Mouse (Mus musculus) heart, embryonic 11.5 days (tissue): ENCODE measurements around the gene Ifi214. TPM values are rescaled to one million over a fixed set of nuclear protein-coding genes. Genes with fewer than 3 reads are reported as not detected.
"Not testable (repeated sequence)": the region's sequence is repeated elsewhere in the genome, so short reads cannot be mapped to it uniquely, and the experiment has no call there.

Source experiments
- ATAC-seq: fragments of 200-750 bp; cut with Nextera tagmentation; replicated peaks from 2 replicates; pipeline ENCODE4 v1.8.0; 2017; ENCODE audit warnings: moderate library complexity; ENCODE audit not compliant: insufficient number of reproducible peaks, low FRiP score, low TSS enrichment
- H3K27ac ChIP-seq: fragments of 300-500 bp; sonication (generic); 2 replicates; pipeline ENCODE4 v1.5.1; 2014; ENCODE audit warnings: mild to moderate bottlenecking, low read depth, low read length
- H3K27me3 ChIP-seq: fragments of 300-500 bp; sonication (generic); 2 replicates; pipeline ENCODE4 v1.6.1; 2014; ENCODE audit warnings: mild to moderate bottlenecking, low read length, mixed read lengths; ENCODE audit not compliant: control insufficient read depth, insufficient read depth
- H3K36me3 ChIP-seq: fragments of 300-500 bp; sonication (generic); 2 replicates; pipeline ENCODE4 v1.6.1; 2014; ENCODE audit warnings: mild to moderate bottlenecking, low read length, moderate library complexity, mixed read lengths; ENCODE audit not compliant: control insufficient read depth, insufficient read depth
- H3K4me1 ChIP-seq: fragments of 300-500 bp; sonication (generic); 2 replicates; pipeline ENCODE4 v1.6.1; 2014; ENCODE audit warnings: low read length; ENCODE audit not compliant: control insufficient read depth, insufficient read depth
- H3K4me2 ChIP-seq: fragments of 300-500 bp; sonication (generic); 2 replicates; pipeline ENCODE4 v1.6.1; 2014; ENCODE audit warnings: mild to moderate bottlenecking, moderate library complexity
- H3K4me3 ChIP-seq: fragments of 300-500 bp; sonication (generic); 2 replicates; pipeline ENCODE4 v1.5.1; 2014; ENCODE audit warnings: low read depth, low read length
- H3K9ac ChIP-seq: fragments of 300-500 bp; sonication (generic); 2 replicates; pipeline ENCODE4 v1.6.1; 2014; ENCODE audit warnings: mild to moderate bottlenecking, low read depth, low read length, moderate library complexity
- H3K9me3 ChIP-seq: fragments of 300-500 bp; sonication (generic); replicated peaks from 2 replicates; pipeline ENCODE4 v1.6.1; 2016; ENCODE audit warnings: low read length; ENCODE audit not compliant: control insufficient read depth
- WGBS: fragments of 180-500 bp; shearing (Covaris S2); extraction: QIAGEN DNeasy Blood & Tissue Kit; methylation state at CpG from one replicate; pipeline ENCODE4 v1.1.7; 2014; ENCODE audit not compliant: insufficient replicate concordance; 5-methylcytosine and 5-hydroxymethylcytosine counted together
- polyA plus RNA-seq: library from polyadenylated mRNA; unstranded; fragments of >200 nt; fragmentation: Nextera tagmentation; extraction: Ambion mirVana; gene quantifications from 2 replicates; pipeline ENCODE4 v1.2.1, GENCODE M21; 2014

Ifi214 gene
- not detected in 2 replicates for polyA plus RNA-seq

- ATAC-seq, H3K4me1 ChIP-seq, H3K9me3 ChIP-seq, H3K36me3 ChIP-seq, H3K27me3 ChIP-seq, H3K4me3 ChIP-seq, H3K4me2 ChIP-seq, H3K27ac ChIP-seq, H3K9ac ChIP-seq: not testable (repeated sequence)
- WGBS, result 90% methylated on average over 3 of the region's 3 CpGs
These were observed at the start of gene Ifi214 for GRCm38 (mm10) chr1:173535791-173536190. Ifi214 (minus strand) TSS chr1:173535957.

- Histone ChIP-seq H3K4me1 (no peaks in the 10 kb centered on the region), H3K27me3 (no peaks in the 10 kb centered on the region), H3K9me3 (peaks cover 16% of the 10 kb centered on the region), H3K27ac (no peak overlapping the region), H3K36me3 (no peaks in the 10 kb centered on the region), H3K4me3 (no peak overlapping the region), H3K9ac (no peak overlapping the region), H3K4me2 (no peak overlapping the region)
- 86% methylated on average over 26 of the region's 26 CpGs for WGBS
- no peak for ATAC-seq
These were observed 44.3 kb upstream of the Ifi214 start for GRCm38 (mm10) chr1:173579921-173580585.

GRCm38 (mm10) chr1:173579079-173579478, 43.3 kb upstream of the Ifi214 start:
- no peak overlapping the region for H3K4me2 ChIP-seq
- no peak overlapping the region for H3K27ac ChIP-seq
- no peaks in the 10 kb centered on the region for H3K27me3 ChIP-seq
- no peaks in the 10 kb centered on the region for H3K36me3 ChIP-seq
- H3K4me3 ChIP-seq, result no peak overlapping the region
- 89% methylated on average over 9 of the region's 9 CpGs for WGBS
- H3K9me3 ChIP-seq, result peaks cover 16% of the 10 kb centered on the region
- ATAC-seq, result no peak
- no peaks in the 10 kb centered on the region for H3K4me1 ChIP-seq
- H3K9ac ChIP-seq, result no peak overlapping the region

- WGBS, result 76% methylated on average over 5 of the region's 5 CpGs
- H3K4me3 ChIP-seq, H3K9me3 ChIP-seq: not testable (repeated sequence)
These were observed 14.8 kb upstream of the Ifi214 start for GRCm38 (mm10) chr1:173550491-173551050.

GRCm38 (mm10) chr1:173548798-173549197, 13.0 kb upstream of the Ifi214 start:
- H3K4me1 ChIP-seq, H3K9ac ChIP-seq, H3K27ac ChIP-seq, H3K4me3 ChIP-seq, H3K36me3 ChIP-seq, H3K9me3 ChIP-seq, H3K4me2 ChIP-seq, ATAC-seq, H3K27me3 ChIP-seq: not testable (repeated sequence)
- 77% methylated on average over 3 of the region's 3 CpGs for WGBS

More at GRCm38 (mm10) chr1:173550491-173551050, 14.8 kb upstream of the Ifi214 start:
- not testable (repeated sequence) for H3K4me2 ChIP-seq, ATAC-seq, H3K27me3 ChIP-seq, H3K9ac ChIP-seq, H3K4me1 ChIP-seq, H3K27ac ChIP-seq, H3K36me3 ChIP-seq

GRCm38 (mm10) chr1:173521452-173521851, 14.3 kb downstream of the Ifi214 start:
- Histone ChIP-seq H3K4me3 (no peak overlapping the region), H3K4me2 (no peak overlapping the region), H3K9ac (no peak overlapping the region), H3K4me1 (no peaks in the 10 kb centered on the region), H3K9me3 (no peaks in the 10 kb centered on the region), H3K27me3 (no peaks in the 10 kb centered on the region), H3K36me3 (no peaks in the 10 kb centered on the region), H3K27ac (no peak overlapping the region)
- ATAC-seq, result no peak

GRCm38 (mm10) chr1:173510595-173510994, 25.2 kb downstream of the Ifi214 start:
- H3K27me3 ChIP-seq, H3K4me3 ChIP-seq, H3K27ac ChIP-seq, ATAC-seq, H3K9me3 ChIP-seq, H3K36me3 ChIP-seq, H3K4me2 ChIP-seq, H3K4me1 ChIP-seq, H3K9ac ChIP-seq: not testable (repeated sequence)
- WGBS, result 94% methylated on average over 2 of the region's 2 CpGs

GRCm38 (mm10) chr1:173491483-173491882, 44.3 kb downstream of the Ifi214 start:
- not testable (repeated sequence) for H3K9ac ChIP-seq, H3K27ac ChIP-seq, H3K9me3 ChIP-seq, H3K36me3 ChIP-seq, ATAC-seq, H3K27me3 ChIP-seq, H3K4me1 ChIP-seq, H3K4me2 ChIP-seq, H3K4me3 ChIP-seq

- H3K36me3 ChIP-seq, ATAC-seq: not testable (repeated sequence)
- WGBS, result 77% methylated on average over 3 of the region's 3 CpGs
These were observed 44.8 kb downstream of the Ifi214 start, which contains the start of gene Ifi206 for GRCm38 (mm10) chr1:173490812-173491480. Ifi206 (minus strand) TSS chr1:173491041.

More at GRCm38 (mm10) chr1:173490812-173491480, 44.8 kb downstream of the Ifi214 start, which contains the start of gene Ifi206:
- not testable (repeated sequence) for H3K4me2 ChIP-seq, H3K4me3 ChIP-seq, H3K4me1 ChIP-seq, H3K27ac ChIP-seq, H3K9ac ChIP-seq, H3K27me3 ChIP-seq, H3K9me3 ChIP-seq
